Mouse (Mus musculus): ENCODE results near the gene Zic5.

The Zic5 gene

GRCm38 (mm10) chr14:122436850-122437249, 28.6 kb downstream of the Zic5 start:
- DNase-seq (ENCODE audit: extremely low spot score, low read depth, low spot score): no peak

- no peak for DNase-seq (ENCODE audit: extremely low spot score, low read depth, low spot score)
Measured at GRCm38 (mm10) chr14:122434039-122434438, 31.4 kb downstream of the Zic5 start.

GRCm38 (mm10) chr14:122432558-122432957, 32.9 kb downstream of the Zic5 start:
- DNase-seq (ENCODE audit: extremely low spot score, low read depth, low spot score): no peak

- DNase-seq (ENCODE audit: extremely low spot score, low read depth, low spot score): no peak
Measured at GRCm38 (mm10) chr14:122427654-122428053, 37.8 kb downstream of the Zic5 start.

GRCm38 (mm10) chr14:122427204-122427560, 38.3 kb downstream of the Zic5 start:
- DNase-seq (ENCODE audit: extremely low spot score, low read depth, low spot score): no peak

GRCm38 (mm10) chr14:122426529-122427203, 38.8 kb downstream of the Zic5 start:
- no peak for DNase-seq (ENCODE audit: extremely low spot score, low read depth, low spot score)

GRCm38 (mm10) chr14:122424441-122424840, 41.0 kb downstream of the Zic5 start:
- DNase-seq (ENCODE audit: extremely low spot score, low read depth, low spot score): no peak

- DNase-seq (ENCODE audit: extremely low spot score, low read depth, low spot score): no peak
Measured at GRCm38 (mm10) chr14:122416166-122416771, 49.2 kb downstream of the Zic5 start.

- DNase-seq (ENCODE audit: extremely low spot score, low read depth, low spot score): no peak
Measured at GRCm38 (mm10) chr14:122414786-122415185, 50.7 kb downstream of the Zic5 start.

GRCm38 (mm10) chr14:122413542-122413928, 51.9 kb downstream of the Zic5 start:
- no peak for DNase-seq (ENCODE audit: extremely low spot score, low read depth, low spot score)

- no peak for DNase-seq (ENCODE audit: extremely low spot score, low read depth, low spot score)
Measured at GRCm38 (mm10) chr14:122412841-122413541, 52.5 kb downstream of the Zic5 start.
